Mouse (Mus musculus) G1E (cell line): ENCODE measurements around the gene Pdzk1. TPM values are rescaled to one million over a fixed set of nuclear protein-coding genes. Genes with fewer than 3 reads are reported as not detected.

Experiments
- ATAC-seq: 2 replicates; pipeline ENCODE4 v1.8.0; 2016; ENCODE audit warnings: mild to moderate bottlenecking; ENCODE audit not compliant: insufficient number of reproducible peaks, poor library complexity, low FRiP score, severe bottlenecking; ENCODE audit errors: extremely low read depth
- DNase-seq: peaks from one replicate; pipeline ENCODE4 v3.0.0; 2012; ENCODE audit warnings: low spot score
- H3K27me3 ChIP-seq: 2 replicates; pipeline ENCODE4 v1.6.1; 2012; ENCODE audit warnings: mild to moderate bottlenecking, low read length, inconsistent platforms; ENCODE audit not compliant: insufficient read depth
- H3K36me3 ChIP-seq: replicated peaks from 2 replicates; pipeline ENCODE3; 2012; ENCODE audit warnings: mild to moderate bottlenecking, inconsistent platforms
- H3K4me1 ChIP-seq: 2 replicates; pipeline ENCODE4 v1.6.1; 2012; ENCODE audit warnings: low read depth, low read length, inconsistent platforms, mixed read lengths; ENCODE audit not compliant: insufficient read depth
- H3K4me3 ChIP-seq: 2 replicates; pipeline ENCODE4 v1.5.1; 2012; ENCODE audit warnings: low read depth, mild to moderate bottlenecking, inconsistent platforms, low read length, moderate library complexity, mixed read lengths
- H3K9me3 ChIP-seq: replicated peaks from 2 replicates; pipeline ENCODE4 v1.6.1; 2012; ENCODE audit warnings: inconsistent platforms
- CTCF ChIP-seq: IDR thresholded peaks from 2 replicates; pipeline ENCODE4 v1.5.1; 2012; ENCODE audit warnings: low read depth, low read length, inconsistent platforms, mixed read lengths
- GATA1 ChIP-seq: IDR thresholded peaks from 2 replicates; pipeline ENCODE4 v1.6.1; 2012; ENCODE audit warnings: borderline replicate concordance, low read length, inconsistent platforms, mixed read lengths
- GATA2 ChIP-seq: IDR thresholded peaks from 2 replicates; pipeline ENCODE4 v1.6.1; 2012; ENCODE audit warnings: low read depth, low read length, inconsistent platforms, borderline replicate concordance
- POLR2AphosphoS5 ChIP-seq: IDR thresholded peaks from 2 replicates; pipeline ENCODE4 v1.6.1; 2012; ENCODE audit warnings: low read depth, low read length, inconsistent platforms; ENCODE audit not compliant: insufficient replicate concordance
- TAL1 ChIP-seq: conservative IDR thresholded peaks from 2 replicates; pipeline ENCODE4 v1.6.1; 2012; ENCODE audit warnings: low read depth, low read length, inconsistent platforms, mixed read lengths
- polyA plus RNA-seq: library from polyadenylated mRNA; stranded (reverse); fragments of >175 nt; gene quantifications from 2 replicates; pipeline ENCODE4 v1.2.3, GENCODE M21; 2012
- total RNA-seq, 2 experiments: library from RNA; stranded (forward) in 1 of 2; stranded (reverse) in 1 of 2; fragments of 200-1000 nt in 1 of 2; fragments of >200 nt in 1 of 2; fragmentation: Nextera tagmentation in 1 of 2; gene quantifications; 2 replicates each; pipeline ENCODE4 v1.2.3; 2014 to 2017

Gene Pdzk1
- total and polyA plus RNA-seq, 3 experiments: 0.05 to 0.41 TPM; not detected in 1

DNA sequence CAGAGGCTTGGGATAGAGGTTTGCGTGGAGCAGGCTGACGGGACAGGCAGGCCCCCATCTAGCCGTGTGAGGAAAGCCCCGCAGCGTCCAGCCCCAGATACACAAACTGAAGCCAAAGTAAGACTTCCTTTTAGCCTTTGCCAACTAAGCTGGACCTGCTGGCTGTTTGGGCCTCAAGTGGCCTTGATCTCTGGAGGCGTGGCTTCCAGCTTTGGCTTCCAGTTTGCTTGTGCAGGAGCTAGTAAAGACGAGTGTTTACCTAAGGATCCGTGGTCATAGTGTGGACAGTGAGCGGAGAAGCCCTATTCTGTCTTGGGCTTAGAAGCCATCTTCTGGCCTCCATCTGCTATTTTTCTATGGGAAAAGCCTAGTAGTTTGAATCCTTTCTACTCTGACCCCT, 16.7 kb downstream of the Pdzk1 start:
- H3K27me3 ChIP-seq: peaks cover 21% of the 10 kb centered on the region
- TF ChIP-seq CTCF (no peak), TAL1 (no peak), POLR2AphosphoS5 (no peak), GATA1 (no peak), GATA2 (no peak)
- ATAC-seq (no peak), DNase-seq (no peak)
- H3K4me3 ChIP-seq: no peak overlapping the region
- no peaks in the 10 kb centered on the region; the same call in 1 of the 2 replicates for H3K9me3 ChIP-seq
- no peaks in the 10 kb centered on the region for H3K36me3 ChIP-seq
- H3K4me1 ChIP-seq: peaks cover 3% of the 10 kb centered on the region; the same call in 1 of the 2 replicates

DNA sequence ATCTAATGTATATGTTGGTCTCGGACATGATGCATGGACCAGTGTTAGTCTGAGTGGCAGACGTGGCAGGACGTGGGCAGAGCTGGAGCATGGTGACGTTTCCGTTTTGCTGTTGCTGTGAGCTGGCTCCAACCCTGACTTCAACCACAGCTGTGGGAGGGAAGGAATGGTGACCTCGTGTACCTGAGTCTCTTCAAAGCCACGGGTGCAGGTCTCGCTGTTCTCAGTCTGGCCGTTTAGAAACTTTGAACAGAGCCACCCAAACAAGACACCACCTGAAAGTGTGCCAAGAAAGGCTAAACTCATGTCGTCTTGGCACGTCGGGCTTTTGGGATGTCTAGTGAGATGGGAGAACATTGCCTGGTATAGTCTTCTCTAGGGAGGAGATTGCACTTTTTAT, 17.9 kb downstream of the Pdzk1 start:
- Histone ChIP-seq H3K9me3 (no peaks in the 10 kb centered on the region), H3K36me3 (no peaks in the 10 kb centered on the region), H3K4me3 (no peak overlapping the region), H3K27me3 (peaks cover 25% of the 10 kb centered on the region), H3K4me1 (peaks cover 3% of the 10 kb centered on the region; the same call in 1 of the 2 replicates)
- TF ChIP-seq GATA2 (no peak), POLR2AphosphoS5 (no peak), TAL1 (no peak), CTCF (no peak), GATA1 (no peak)
- DNase-seq (no peak), ATAC-seq (no peak)

DNA sequence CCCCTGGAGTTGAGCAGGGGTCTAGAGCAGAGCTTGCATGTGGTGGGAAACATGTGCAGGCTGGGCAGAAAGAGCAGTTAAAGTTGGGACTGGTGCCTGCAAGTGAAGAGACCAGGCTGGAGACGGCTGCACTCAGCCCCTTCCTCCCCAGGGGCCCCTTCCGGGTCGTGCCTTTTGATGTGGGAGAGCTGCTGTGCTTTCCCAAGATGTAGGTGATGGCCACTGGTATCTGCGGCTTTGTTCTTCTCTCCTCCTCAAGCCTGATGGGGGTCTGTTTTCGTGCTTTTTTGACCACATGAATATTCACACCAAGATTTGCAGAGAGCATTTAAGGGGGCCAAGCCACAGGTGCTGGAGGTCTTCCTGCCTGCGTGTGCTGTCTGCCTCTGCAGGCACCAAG, 18.6 kb downstream of the Pdzk1 start:
- H3K4me1 ChIP-seq: peaks cover 3% of the 10 kb centered on the region; the same call in 1 of the 2 replicates
- H3K36me3 ChIP-seq: no peaks in the 10 kb centered on the region
- H3K9me3 ChIP-seq: no peaks in the 10 kb centered on the region
- ATAC-seq (no peak), DNase-seq (no peak)
- H3K27me3 ChIP-seq: peaks cover 25% of the 10 kb centered on the region
- TF ChIP-seq POLR2AphosphoS5 (no peak), TAL1 (no peak)
- H3K4me3 ChIP-seq: no peak overlapping the region

DNA sequence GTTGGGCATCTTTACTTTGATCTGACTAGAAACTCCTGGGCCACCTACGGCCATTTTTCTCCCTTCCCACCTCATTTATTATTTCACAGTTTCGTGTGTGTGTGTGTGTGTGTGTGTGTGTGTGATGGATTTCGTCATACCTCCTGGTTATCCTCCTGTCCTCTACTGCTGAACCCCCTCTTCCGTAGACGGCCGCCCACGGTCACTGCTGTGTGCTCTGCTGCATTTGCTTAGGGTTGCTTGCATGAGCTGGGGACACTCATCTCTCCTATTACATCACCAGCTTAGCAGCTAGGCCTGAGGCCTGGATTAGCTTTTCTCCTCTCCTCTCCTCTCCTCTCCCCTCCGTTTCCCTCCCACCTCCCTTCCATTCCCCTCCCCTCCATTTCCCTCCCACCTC, 19.4 kb downstream of the Pdzk1 start:
- TF ChIP-seq POLR2AphosphoS5 (no peak), GATA1 (no peak)
- Histone ChIP-seq H3K36me3 (no peaks in the 10 kb centered on the region), H3K27me3 (peaks cover 25% of the 10 kb centered on the region), H3K4me3 (no peak overlapping the region), H3K9me3 (no peaks in the 10 kb centered on the region), H3K4me1 (peaks cover 3% of the 10 kb centered on the region; the same call in 1 of the 2 replicates)
- no peak for DNase-seq
- ATAC-seq: no peak

DNA sequence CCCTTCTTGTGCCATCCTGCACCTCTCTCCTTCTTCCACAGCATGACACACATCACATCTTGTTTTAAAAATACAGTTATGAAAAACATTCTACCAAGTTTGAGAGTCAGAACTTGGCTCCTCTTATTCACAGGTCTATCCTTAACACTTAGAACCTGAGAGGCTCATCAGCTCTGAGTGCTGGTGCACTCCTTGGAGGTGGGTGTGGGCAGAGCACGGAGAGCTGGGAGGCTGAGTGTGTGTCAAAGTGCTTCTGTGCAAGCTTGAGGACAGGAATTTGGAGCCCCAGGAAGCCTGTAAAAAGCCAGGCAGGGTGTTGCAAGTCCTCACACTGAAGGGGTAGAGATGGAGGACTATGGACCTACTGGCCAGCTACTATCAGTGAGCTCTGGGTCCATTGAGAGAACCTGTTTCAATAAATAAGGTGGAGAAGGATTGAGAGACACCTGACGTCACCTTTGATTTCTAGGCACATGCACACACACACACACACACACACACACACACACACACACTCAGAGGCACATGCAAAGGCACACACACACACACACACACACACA, 20.2 kb downstream of the Pdzk1 start:
- ATAC-seq (no peak), DNase-seq (no peak)
- no peaks in the 10 kb centered on the region for H3K9me3 ChIP-seq
- H3K36me3 ChIP-seq: no peaks in the 10 kb centered on the region
- no peak overlapping the region for H3K4me3 ChIP-seq
- peaks cover 25% of the 10 kb centered on the region for H3K27me3 ChIP-seq
- TF ChIP-seq TAL1: no peak
- TF ChIP-seq POLR2AphosphoS5: no peak
- TF ChIP-seq GATA2: no peak
- TF ChIP-seq GATA1: no peak
- no peak for TF ChIP-seq CTCF
- peaks cover 5% of the 10 kb centered on the region for H3K4me1 ChIP-seq

DNA sequence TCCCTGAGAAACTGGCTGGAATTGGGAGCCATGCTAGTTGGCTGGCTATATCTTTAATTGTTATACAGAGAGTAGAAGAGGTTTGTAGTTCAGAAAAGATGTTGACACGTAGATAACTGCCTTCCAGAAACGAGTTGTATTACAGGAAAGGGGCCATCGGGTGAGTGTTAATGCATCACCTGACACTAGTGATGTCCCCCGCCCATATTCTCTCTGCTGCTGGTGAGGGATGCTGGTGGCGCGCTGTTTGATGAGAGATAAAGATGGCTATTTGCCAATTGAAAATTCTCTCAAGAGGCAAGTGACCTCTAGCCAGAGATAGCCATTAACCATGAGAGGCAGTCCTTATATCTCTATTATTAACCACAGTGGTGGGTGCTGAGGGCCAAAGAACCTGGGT, 23.5 kb downstream of the Pdzk1 start:
- ATAC-seq: no peak
- Histone ChIP-seq H3K9me3 (no peaks in the 10 kb centered on the region), H3K4me1 (peaks cover 9% of the 10 kb centered on the region), H3K4me3 (no peak overlapping the region), H3K27me3 (peaks cover 14% of the 10 kb centered on the region), H3K36me3 (peaks cover under 1% of the 10 kb centered on the region)
- no peak for DNase-seq
- TF ChIP-seq GATA2 (no peak), CTCF (no peak), POLR2AphosphoS5 (no peak), TAL1 (no peak), GATA1 (no peak)

DNA sequence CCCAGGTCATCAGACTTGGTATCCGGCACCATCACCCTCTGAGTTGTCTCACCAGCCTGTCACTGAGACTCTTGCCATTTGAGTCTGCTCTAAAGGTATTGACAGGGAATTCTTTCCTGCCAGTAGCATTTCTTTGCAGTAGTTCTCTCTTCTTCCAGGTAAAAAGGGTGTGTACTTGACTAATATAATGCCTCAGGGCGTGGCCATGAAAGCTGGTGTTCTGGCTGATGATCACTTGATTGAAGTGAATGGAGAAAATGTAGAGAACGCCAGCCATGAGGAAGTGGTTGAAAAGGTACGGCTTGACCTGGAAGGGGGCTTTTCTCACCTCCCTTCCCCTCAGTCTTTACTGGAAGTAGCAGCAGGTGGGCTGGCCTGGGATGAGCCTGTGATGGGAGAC, 25.3 kb downstream of the Pdzk1 start:
- TF ChIP-seq GATA1 (no peak), POLR2AphosphoS5 (no peak), TAL1 (no peak), GATA2 (no peak), CTCF (no peak)
- Histone ChIP-seq H3K36me3 (peaks cover 7% of the 10 kb centered on the region), H3K4me3 (no peak overlapping the region), H3K9me3 (no peaks in the 10 kb centered on the region), H3K27me3 (peaks cover 8% of the 10 kb centered on the region; the same call in 1 of the 2 replicates), H3K4me1 (peaks cover 6% of the 10 kb centered on the region)
- ATAC-seq (no peak), DNase-seq (no peak)
